Mouse (Mus musculus): Measurements from ENCODE around the gene Hormad2. TPM values are rescaled to one million over a fixed set of nuclear protein-coding genes. Genes with fewer than 3 reads are reported as not detected.

Hormad2 gene
- 1 to 10 TPM; 1.2 to 5.0 TPM for total RNA-seq (2023)

DNA sequence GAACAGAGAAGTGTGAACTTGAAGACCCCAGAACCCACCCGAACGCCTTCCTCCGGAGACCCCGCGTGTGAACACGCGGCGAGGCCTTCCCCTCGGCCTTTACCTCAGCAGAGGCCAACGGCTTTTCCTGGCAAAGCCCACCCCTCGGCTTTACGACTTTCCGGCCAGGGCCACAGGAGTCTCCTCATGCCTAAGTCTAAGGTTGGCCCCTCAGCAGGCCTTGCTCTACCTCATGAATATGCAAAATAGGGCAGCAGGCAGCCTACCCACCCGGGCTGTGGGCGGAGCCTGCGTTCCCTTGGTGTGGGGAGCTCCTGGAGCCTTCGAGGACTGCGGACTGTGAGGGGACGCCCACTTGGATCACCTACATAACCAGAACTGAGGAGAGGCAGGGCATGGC, at the start of gene Hormad2:
Gene Hormad2 (minus strand): TSS at position 128 of the 400 bp plus-strand sequence.

Other genes with a start within 250 kb of the Hormad2 start
- gene Castor1, start 222.9 kb downstream of the Hormad2 start, total RNA-seq (2023) = 1 to 10 TPM; 2.3 to 3.0 TPM
- gene Osm, start 204.7 kb downstream of the Hormad2 start, total RNA-seq (2023) = 1 to 10 TPM; 4.4 to 8.0 TPM
- not detected for gene Lif, start 183.5 kb downstream of the Hormad2 start, total RNA-seq (2023)
- 100 to 1,000 TPM; 116 to 123 TPM for gene Mtmr3, start 153.8 kb upstream of the Hormad2 start, total RNA-seq (2023)
- not detected for gene Gm11032, start 179.0 kb upstream of the Hormad2 start, total RNA-seq (2023)
- 10 to 100 TPM; 20.7 to 22.8 TPM for gene Ascc2, start 196.6 kb upstream of the Hormad2 start, total RNA-seq (2023)

All from B cell, adult 67 days (primary cell).